Mouse (Mus musculus): ENCODE results near the gene Dync2li1. TPM values are rescaled to one million over a fixed set of nuclear protein-coding genes. Genes with fewer than 3 reads are reported as not detected.

Dync2li1 gene
- polyA plus RNA-seq (2012; rRNA removed): 26.6 and 27.5 TPM in 2 replicates

- H3K27ac ChIP-seq (ENCODE audit: insufficient read depth, low read length): no peak within 1 kb of the TSS
- H3K4me3 ChIP-seq (ENCODE audit: insufficient read depth, low read length): peak within 1 kb of the TSS; percentile 63
- no peaks in the 10 kb centered on the region; the same call in 1 of the 2 replicates for H3K4me1 ChIP-seq (ENCODE audit: control insufficient read depth, insufficient read depth, low read length)
- TF ChIP-seq POLR2A (IDR thresholded peaks at IDR 0.05; ENCODE audit: extremely low read depth, insufficient read depth, low read length) (peak; percentile 89; the same call in 1 of the 2 replicates), CTCF (IDR thresholded peaks at IDR 0.05; ENCODE audit: extremely low read depth, insufficient read depth, low read length) (no peak)
Observed at GRCm38 (mm10) chr17:84626276-84626856, at the start of gene Dync2li1. TSS of gene Dync2li1 (plus strand) at chr17:84626496.

DNA sequence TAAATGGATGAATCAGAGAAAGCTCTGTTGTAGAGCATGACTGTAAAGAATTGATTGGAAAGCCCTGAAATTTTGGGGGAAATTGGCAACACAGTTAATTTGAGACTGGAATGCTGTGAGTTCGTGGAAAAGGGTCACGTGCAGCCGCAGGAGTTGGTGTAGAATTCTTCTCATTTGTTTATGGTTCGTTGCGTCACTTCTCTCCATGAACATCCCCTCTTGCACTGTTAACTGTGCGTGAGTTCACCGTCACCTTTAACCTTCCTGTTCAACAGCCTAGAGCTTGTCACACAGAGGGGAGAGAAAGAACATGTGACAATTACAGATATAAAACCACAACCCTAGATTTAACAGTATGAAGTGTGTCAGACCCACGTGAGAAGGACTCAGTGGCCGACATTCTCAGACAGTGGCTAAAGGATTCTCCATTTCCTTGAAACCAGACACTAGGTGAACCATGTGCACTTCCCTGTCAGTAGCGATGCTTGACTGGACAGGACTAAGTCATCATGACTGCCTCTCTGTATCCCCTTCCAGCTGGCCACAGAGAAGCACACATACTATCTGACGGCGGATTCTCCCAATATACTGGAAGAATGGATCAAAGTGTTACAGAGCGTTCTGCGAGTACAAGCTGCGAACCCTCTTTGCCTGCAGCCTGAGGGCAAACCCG is 49.5 kb upstream of the Dync2li1 start:
- H3K4me1 ChIP-seq (ENCODE audit: control insufficient read depth, insufficient read depth, low read length): peaks cover 3% of the 10 kb centered on the region; the same call in 1 of the 2 replicates
- no peak for TF ChIP-seq POLR2A (IDR thresholded peaks at IDR 0.05; ENCODE audit: extremely low read depth, insufficient read depth, low read length)
- no peak for TF ChIP-seq CTCF (IDR thresholded peaks at IDR 0.05; ENCODE audit: extremely low read depth, insufficient read depth, low read length)
- no peak overlapping the region for H3K27ac ChIP-seq (ENCODE audit: insufficient read depth, low read length)
- no peak overlapping the region for H3K4me3 ChIP-seq (ENCODE audit: insufficient read depth, low read length)

GRCm38 (mm10) chr17:84579249-84579648 is 47.0 kb upstream of the Dync2li1 start:
- TF ChIP-seq POLR2A (IDR thresholded peaks at IDR 0.05; ENCODE audit: extremely low read depth, insufficient read depth, low read length): no peak
- TF ChIP-seq CTCF (IDR thresholded peaks at IDR 0.05; ENCODE audit: extremely low read depth, insufficient read depth, low read length): no peak
- H3K27ac ChIP-seq (ENCODE audit: insufficient read depth, low read length): no peak overlapping the region
- H3K4me1 ChIP-seq (ENCODE audit: control insufficient read depth, insufficient read depth, low read length): peaks cover 3% of the 10 kb centered on the region; the same call in 1 of the 2 replicates
- no peak overlapping the region for H3K4me3 ChIP-seq (ENCODE audit: insufficient read depth, low read length)

- TF ChIP-seq CTCF (IDR thresholded peaks at IDR 0.05; ENCODE audit: extremely low read depth, insufficient read depth, low read length): no peak
- TF ChIP-seq POLR2A (IDR thresholded peaks at IDR 0.05; ENCODE audit: extremely low read depth, insufficient read depth, low read length): no peak
- Histone ChIP-seq H3K27ac (ENCODE audit: insufficient read depth, low read length) (no peak overlapping the region), H3K4me3 (ENCODE audit: insufficient read depth, low read length) (no peak overlapping the region), H3K4me1 (ENCODE audit: control insufficient read depth, insufficient read depth, low read length) (peaks cover 3% of the 10 kb centered on the region; the same call in 1 of the 2 replicates)
Observed at GRCm38 (mm10) chr17:84579817-84580216, 46.5 kb upstream of the Dync2li1 start.

DNA sequence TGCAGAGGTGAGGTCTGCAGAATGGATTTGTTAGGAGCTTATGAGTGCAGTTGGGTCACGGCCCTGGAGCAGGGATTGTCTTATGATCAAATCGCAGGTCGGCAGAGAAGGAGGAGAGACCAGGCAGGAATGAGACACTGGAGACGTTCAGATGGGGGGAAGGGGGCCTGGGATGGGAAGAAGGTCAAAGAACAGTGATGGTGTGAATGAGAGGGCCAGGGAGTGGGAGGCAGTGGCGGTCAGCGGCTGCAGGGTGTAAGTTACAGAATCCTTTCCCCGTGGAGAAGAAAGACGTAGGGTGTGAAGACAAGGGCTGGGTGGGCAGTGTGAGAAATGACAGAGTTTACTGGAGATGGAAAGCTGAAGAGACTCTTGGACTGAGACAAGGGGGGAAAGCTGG is 45.5 kb upstream of the Dync2li1 start:
- Histone ChIP-seq H3K4me3 (ENCODE audit: insufficient read depth, low read length) (no peak overlapping the region), H3K4me1 (ENCODE audit: control insufficient read depth, insufficient read depth, low read length) (peaks cover 3% of the 10 kb centered on the region; the same call in 1 of the 2 replicates), H3K27ac (ENCODE audit: insufficient read depth, low read length) (no peak overlapping the region)
- TF ChIP-seq CTCF (IDR thresholded peaks at IDR 0.05; ENCODE audit: extremely low read depth, insufficient read depth, low read length) (no peak), POLR2A (IDR thresholded peaks at IDR 0.05; ENCODE audit: extremely low read depth, insufficient read depth, low read length) (no peak)

GRCm38 (mm10) chr17:84581740-84582414 is 44.4 kb upstream of the Dync2li1 start:
- no peak for TF ChIP-seq CTCF (IDR thresholded peaks at IDR 0.05; ENCODE audit: extremely low read depth, insufficient read depth, low read length)
- TF ChIP-seq POLR2A (IDR thresholded peaks at IDR 0.05; ENCODE audit: extremely low read depth, insufficient read depth, low read length): no peak
- no peak overlapping the region for H3K4me3 ChIP-seq (ENCODE audit: insufficient read depth, low read length)
- peaks cover 3% of the 10 kb centered on the region; the same call in 1 of the 2 replicates for H3K4me1 ChIP-seq (ENCODE audit: control insufficient read depth, insufficient read depth, low read length)
- H3K27ac ChIP-seq (ENCODE audit: insufficient read depth, low read length): no peak overlapping the region

GRCm38 (mm10) chr17:84584107-84584506 is 42.2 kb upstream of the Dync2li1 start:
- Histone ChIP-seq H3K4me1 (ENCODE audit: control insufficient read depth, insufficient read depth, low read length) (peaks cover 3% of the 10 kb centered on the region; the same call in 1 of the 2 replicates), H3K27ac (ENCODE audit: insufficient read depth, low read length) (no peak overlapping the region), H3K4me3 (ENCODE audit: insufficient read depth, low read length) (no peak overlapping the region)
- no peak for TF ChIP-seq POLR2A (IDR thresholded peaks at IDR 0.05; ENCODE audit: extremely low read depth, insufficient read depth, low read length)

DNA sequence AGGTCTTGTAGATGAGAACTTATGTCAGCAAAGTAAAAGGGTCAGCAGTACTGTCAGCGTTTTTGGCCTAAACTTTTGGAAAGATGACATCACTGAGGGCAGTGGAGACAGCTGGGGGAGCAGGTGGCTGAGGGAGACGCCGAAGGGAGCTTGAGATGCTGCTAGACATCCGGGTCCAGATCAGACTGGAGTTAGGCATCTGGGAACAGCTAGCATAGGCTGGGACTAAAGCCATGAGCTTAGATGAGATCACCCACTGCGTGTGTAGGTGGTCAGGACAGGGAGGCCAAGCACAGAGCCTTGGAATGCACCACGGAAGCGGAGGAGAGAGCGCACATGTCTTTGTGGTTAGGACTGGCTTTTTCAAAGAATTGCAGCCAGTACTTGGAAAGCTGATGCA is 41.2 kb upstream of the Dync2li1 start:
- Histone ChIP-seq H3K4me3 (ENCODE audit: insufficient read depth, low read length) (no peak overlapping the region), H3K4me1 (ENCODE audit: control insufficient read depth, insufficient read depth, low read length) (peaks cover 3% of the 10 kb centered on the region; the same call in 1 of the 2 replicates), H3K27ac (ENCODE audit: insufficient read depth, low read length) (no peak overlapping the region)
- TF ChIP-seq POLR2A (IDR thresholded peaks at IDR 0.05; ENCODE audit: extremely low read depth, insufficient read depth, low read length) (no peak), CTCF (IDR thresholded peaks at IDR 0.05; ENCODE audit: extremely low read depth, insufficient read depth, low read length) (no peak)

- no peak for TF ChIP-seq POLR2A (IDR thresholded peaks at IDR 0.05; ENCODE audit: extremely low read depth, insufficient read depth, low read length)
- TF ChIP-seq CTCF (IDR thresholded peaks at IDR 0.05; ENCODE audit: extremely low read depth, insufficient read depth, low read length): no peak
Observed at GRCm38 (mm10) chr17:84590065-84590464, 36.2 kb upstream of the Dync2li1 start.

More at GRCm38 (mm10) chr17:84590065-84590464, 36.2 kb upstream of the Dync2li1 start:
- Histone ChIP-seq H3K4me3 (ENCODE audit: insufficient read depth, low read length) (no peak overlapping the region), H3K27ac (ENCODE audit: insufficient read depth, low read length) (no peak overlapping the region), H3K4me1 (ENCODE audit: control insufficient read depth, insufficient read depth, low read length) (no peaks in the 10 kb centered on the region)
